Mouse (Mus musculus): ENCODE data around the gene Pop5. TPM values are rescaled to one million over a fixed set of nuclear protein-coding genes. Genes with fewer than 3 reads are reported as not detected.

The Pop5 gene
- polyA plus RNA-seq, 1 experiment from 2014 or later = 68.1 TPM

DNA sequence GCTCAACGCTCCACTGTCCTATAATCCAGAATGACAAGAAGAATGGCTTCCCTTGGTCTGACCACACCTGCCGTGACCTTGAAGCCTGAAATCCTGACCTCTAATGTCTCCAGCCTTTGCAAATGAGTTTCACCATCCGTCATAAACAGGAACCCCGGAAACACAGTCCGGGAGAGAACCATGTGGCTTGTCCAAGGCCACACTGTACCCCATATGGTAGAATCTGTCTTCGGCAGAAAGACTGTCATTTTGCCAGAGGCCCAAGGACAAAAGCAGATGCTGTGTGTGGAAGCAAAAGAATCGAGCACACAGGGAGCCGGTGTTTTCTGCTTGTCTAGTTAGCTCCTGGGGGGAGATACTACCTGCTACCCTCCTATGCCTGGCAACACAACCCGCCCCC lies 23.2 kb upstream of the Pop5 start:
- H3K36me3 ChIP-seq (ENCODE audit: control insufficient read depth, insufficient read depth) = no peaks in the 10 kb centered on the region
- 68% methylated on average over 9 of the region's 9 CpGs for WGBS (ENCODE audit: insufficient replicate concordance)
- H3K9ac ChIP-seq (ENCODE audit: low read depth, low read length) = no peak overlapping the region
- H3K4me1 ChIP-seq (ENCODE audit: control insufficient read depth, low read depth, low read length) = no peaks in the 10 kb centered on the region
- H3K27ac ChIP-seq (ENCODE audit: low read length) = no peak overlapping the region
- no peak overlapping the region for H3K4me2 ChIP-seq (ENCODE audit: low read depth, low read length)
- no peak overlapping the region for H3K4me3 ChIP-seq (ENCODE audit: low read depth, low read length)
- H3K9me3 ChIP-seq (replicated peaks; ENCODE audit: control insufficient read depth, low read length) = no peaks in the 10 kb centered on the region
- no peak for ATAC-seq (ENCODE audit: low read depth)
- peaks cover 33% of the 10 kb centered on the region for H3K27me3 ChIP-seq (ENCODE audit: control insufficient read depth, insufficient read depth, low read depth, low read length)

DNA sequence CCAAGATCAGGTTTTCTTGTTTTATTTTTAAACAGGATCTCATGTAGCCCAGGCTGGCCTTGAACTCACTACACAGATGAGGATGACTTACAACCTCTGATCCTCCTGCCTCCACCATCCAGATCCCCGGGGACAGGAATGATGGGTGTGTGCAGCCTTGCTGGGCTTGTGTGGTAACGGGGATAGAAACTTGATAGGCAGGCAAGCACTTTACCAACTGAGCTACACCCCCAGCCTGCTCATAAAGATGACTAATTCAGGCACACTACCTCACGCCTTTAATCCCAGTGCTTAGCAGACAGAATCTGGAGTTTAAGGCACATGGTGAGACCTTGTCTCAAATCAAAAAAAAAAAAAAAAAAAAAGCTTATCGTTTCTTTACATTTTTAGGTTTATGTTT lies 22.8 kb upstream of the Pop5 start:
- ATAC-seq (ENCODE audit: low read depth) = no peak
- H3K27me3 ChIP-seq (ENCODE audit: control insufficient read depth, insufficient read depth, low read depth, low read length) = peaks cover 33% of the 10 kb centered on the region
- no peak overlapping the region for H3K4me2 ChIP-seq (ENCODE audit: low read depth, low read length)
- WGBS (ENCODE audit: insufficient replicate concordance) = 58% methylated on average over 4 of the region's 4 CpGs
- H3K9me3 ChIP-seq (replicated peaks; ENCODE audit: control insufficient read depth, low read length) = no peaks in the 10 kb centered on the region
- H3K36me3 ChIP-seq (ENCODE audit: control insufficient read depth, insufficient read depth) = no peaks in the 10 kb centered on the region
- no peak overlapping the region for H3K27ac ChIP-seq (ENCODE audit: low read length)
- H3K4me1 ChIP-seq (ENCODE audit: control insufficient read depth, low read depth, low read length) = no peaks in the 10 kb centered on the region
- H3K9ac ChIP-seq (ENCODE audit: low read depth, low read length) = no peak overlapping the region
- no peak overlapping the region for H3K4me3 ChIP-seq (ENCODE audit: low read depth, low read length)

GRCm38 (mm10) chr5:115214864-115215263 lies 20.8 kb upstream of the Pop5 start:
- H3K4me1 ChIP-seq (ENCODE audit: control insufficient read depth, low read depth, low read length) = no peaks in the 10 kb centered on the region
- H3K27ac ChIP-seq (ENCODE audit: low read length) = no peak overlapping the region
- H3K9me3 ChIP-seq (replicated peaks; ENCODE audit: control insufficient read depth, low read length) = peaks cover 3% of the 10 kb centered on the region; the same call in 1 of the 2 replicates
- ATAC-seq (ENCODE audit: low read depth) = no peak
- H3K9ac ChIP-seq (ENCODE audit: low read depth, low read length) = no peak overlapping the region
- no peak overlapping the region for H3K4me2 ChIP-seq (ENCODE audit: low read depth, low read length)
- no peak overlapping the region for H3K4me3 ChIP-seq (ENCODE audit: low read depth, low read length)
- 1% methylated on average over 16 of the region's 17 CpGs for WGBS (ENCODE audit: insufficient replicate concordance)
- peaks cover 33% of the 10 kb centered on the region for H3K27me3 ChIP-seq (ENCODE audit: control insufficient read depth, insufficient read depth, low read depth, low read length)
- no peaks in the 10 kb centered on the region for H3K36me3 ChIP-seq (ENCODE audit: control insufficient read depth, insufficient read depth)

- Histone ChIP-seq H3K4me1 (ENCODE audit: control insufficient read depth, low read depth, low read length) (no peaks in the 10 kb centered on the region), H3K9me3 (replicated peaks; ENCODE audit: control insufficient read depth, low read length) (peaks cover 3% of the 10 kb centered on the region; the same call in 1 of the 2 replicates), H3K9ac (ENCODE audit: low read depth, low read length) (no peak overlapping the region), H3K4me3 (ENCODE audit: low read depth, low read length) (no peak overlapping the region), H3K27ac (ENCODE audit: low read length) (no peak overlapping the region), H3K36me3 (ENCODE audit: control insufficient read depth, insufficient read depth) (no peaks in the 10 kb centered on the region), H3K4me2 (ENCODE audit: low read depth, low read length) (no peak overlapping the region), H3K27me3 (ENCODE audit: control insufficient read depth, insufficient read depth, low read depth, low read length) (peaks cover 33% of the 10 kb centered on the region)
- WGBS (ENCODE audit: insufficient replicate concordance) = 24% methylated on average over 27 of the region's 27 CpGs
- ATAC-seq (ENCODE audit: low read depth) = no peak
Observed at GRCm38 (mm10) chr5:115215273-115216185, 20.1 kb upstream of the Pop5 start.

- peaks cover 34% of the 10 kb centered on the region for H3K27me3 ChIP-seq (ENCODE audit: control insufficient read depth, insufficient read depth, low read depth, low read length)
- WGBS (ENCODE audit: insufficient replicate concordance) = 60% methylated on average over 12 of the region's 12 CpGs
- H3K4me3 ChIP-seq (ENCODE audit: low read depth, low read length) = no peak overlapping the region
- H3K4me2 ChIP-seq (ENCODE audit: low read depth, low read length) = no peak overlapping the region
- no peak overlapping the region for H3K9ac ChIP-seq (ENCODE audit: low read depth, low read length)
- ATAC-seq (ENCODE audit: low read depth) = no peak
- H3K9me3 ChIP-seq (replicated peaks; ENCODE audit: control insufficient read depth, low read length) = peaks cover 8% of the 10 kb centered on the region
- H3K4me1 ChIP-seq (ENCODE audit: control insufficient read depth, low read depth, low read length) = no peaks in the 10 kb centered on the region
- no peaks in the 10 kb centered on the region for H3K36me3 ChIP-seq (ENCODE audit: control insufficient read depth, insufficient read depth)
- H3K27ac ChIP-seq (ENCODE audit: low read length) = no peak overlapping the region
Observed at GRCm38 (mm10) chr5:115217998-115218397, 17.6 kb upstream of the Pop5 start.

GRCm38 (mm10) chr5:115220931-115221640 lies 14.6 kb upstream of the Pop5 start:
- no peak for ATAC-seq (ENCODE audit: low read depth)
- no peak overlapping the region for H3K4me2 ChIP-seq (ENCODE audit: low read depth, low read length)
- 37% methylated on average over 13 of the region's 13 CpGs for WGBS (ENCODE audit: insufficient replicate concordance)
- H3K27ac ChIP-seq (ENCODE audit: low read length) = no peak overlapping the region
- H3K36me3 ChIP-seq (ENCODE audit: control insufficient read depth, insufficient read depth) = no peaks in the 10 kb centered on the region
- no peaks in the 10 kb centered on the region for H3K4me1 ChIP-seq (ENCODE audit: control insufficient read depth, low read depth, low read length)
- no peak overlapping the region for H3K9ac ChIP-seq (ENCODE audit: low read depth, low read length)
- H3K4me3 ChIP-seq (ENCODE audit: low read depth, low read length) = no peak overlapping the region
- peaks cover 9% of the 10 kb centered on the region for H3K27me3 ChIP-seq (ENCODE audit: control insufficient read depth, insufficient read depth, low read depth, low read length)
- H3K9me3 ChIP-seq (replicated peaks; ENCODE audit: control insufficient read depth, low read length) = peaks cover 8% of the 10 kb centered on the region

DNA sequence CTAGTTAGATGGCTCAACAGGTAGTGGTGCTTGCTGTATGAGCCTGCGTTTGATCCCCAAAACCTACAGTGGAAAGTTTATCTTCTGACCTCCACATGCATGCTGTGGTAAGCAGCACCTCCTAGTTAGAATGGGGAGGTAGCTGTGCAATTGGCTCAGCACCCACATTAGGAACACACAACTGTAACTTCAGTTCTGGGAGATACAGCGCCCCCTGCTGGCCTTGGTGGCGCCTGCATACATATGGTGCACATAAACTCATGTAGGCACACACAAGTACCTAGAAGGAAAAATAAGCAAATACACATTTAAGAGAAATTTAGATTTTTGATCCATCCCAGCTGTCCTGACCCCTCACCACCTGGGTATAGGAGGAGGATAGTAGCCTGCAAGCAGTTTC lies 13.2 kb upstream of the Pop5 start:
- no peak overlapping the region for H3K4me3 ChIP-seq (ENCODE audit: low read depth, low read length)
- H3K9ac ChIP-seq (ENCODE audit: low read depth, low read length) = no peak overlapping the region
- no peak overlapping the region for H3K27ac ChIP-seq (ENCODE audit: low read length)
- no peaks in the 10 kb centered on the region for H3K4me1 ChIP-seq (ENCODE audit: control insufficient read depth, low read depth, low read length)
- H3K36me3 ChIP-seq (ENCODE audit: control insufficient read depth, insufficient read depth) = no peaks in the 10 kb centered on the region
- no peak overlapping the region for H3K4me2 ChIP-seq (ENCODE audit: low read depth, low read length)
- no peak for ATAC-seq (ENCODE audit: low read depth)
- H3K27me3 ChIP-seq (ENCODE audit: control insufficient read depth, insufficient read depth, low read depth, low read length) = peaks cover 3% of the 10 kb centered on the region; the same call in 1 of the 2 replicates
- H3K9me3 ChIP-seq (replicated peaks; ENCODE audit: control insufficient read depth, low read length) = peaks cover 8% of the 10 kb centered on the region
- 52% methylated on average over 3 of the region's 3 CpGs for WGBS (ENCODE audit: insufficient replicate concordance)

- no peak overlapping the region for H3K4me2 ChIP-seq (ENCODE audit: low read depth, low read length)
- WGBS (ENCODE audit: insufficient replicate concordance) = 53% methylated on average over 15 of the region's 15 CpGs
- no peak overlapping the region for H3K9ac ChIP-seq (ENCODE audit: low read depth, low read length)
- H3K27ac ChIP-seq (ENCODE audit: low read length) = no peak overlapping the region
- H3K36me3 ChIP-seq (ENCODE audit: control insufficient read depth, insufficient read depth) = no peaks in the 10 kb centered on the region
- peaks cover 9% of the 10 kb centered on the region for H3K4me1 ChIP-seq (ENCODE audit: control insufficient read depth, low read depth, low read length)
- no peak overlapping the region for H3K4me3 ChIP-seq (ENCODE audit: low read depth, low read length)
- peaks cover 40% of the 10 kb centered on the region for H3K27me3 ChIP-seq (ENCODE audit: control insufficient read depth, insufficient read depth, low read depth, low read length)
- no peaks in the 10 kb centered on the region for H3K9me3 ChIP-seq (replicated peaks; ENCODE audit: control insufficient read depth, low read length)
- ATAC-seq (ENCODE audit: low read depth) = no peak
Observed at GRCm38 (mm10) chr5:115230830-115231551, 4.6 kb upstream of the Pop5 start.

Measured in liver, embryonic 16.5 days (tissue).